Mouse (Mus musculus): ENCODE measurements at regions not wholly inside any gene's neighbourhood (a gene's known extent, or its start where the extent isn't known, plus 50 kb on each side); places are given as distances from the start of the nearest gene placed in this dataset.

- no peak for DNase-seq (ENCODE audit: extremely low spot score)
These were observed 197.9 kb upstream of the Cep162 start for GRCm38 (mm10) chr9:87453261-87453660.

- no peak for DNase-seq (ENCODE audit: extremely low spot score)
These were observed 197.2 kb upstream of the Cep162 start for GRCm38 (mm10) chr9:87452571-87452970.

GRCm38 (mm10) chr9:87443467-87444235, 188.3 kb upstream of the Cep162 start:
- DNase-seq (ENCODE audit: extremely low spot score) = peak; percentile 64

GRCm38 (mm10) chr9:87432072-87432471, 176.7 kb upstream of the Cep162 start:
- no peak for DNase-seq (ENCODE audit: extremely low spot score)

- DNase-seq (ENCODE audit: extremely low spot score) = no peak
These were observed 176.2 kb upstream of the Cep162 start for GRCm38 (mm10) chr9:87431523-87431922.

GRCm38 (mm10) chr9:87425201-87425600, 169.9 kb upstream of the Cep162 start:
- no peak for DNase-seq (ENCODE audit: extremely low spot score)

GRCm38 (mm10) chr9:87421175-87421574, 165.8 kb upstream of the Cep162 start:
- no peak for DNase-seq (ENCODE audit: extremely low spot score)

- DNase-seq (ENCODE audit: extremely low spot score) = peak; percentile 62
These were observed 164.0 kb upstream of the Cep162 start for GRCm38 (mm10) chr9:87419376-87419775.

- no peak for DNase-seq (ENCODE audit: extremely low spot score)
These were observed 157.6 kb upstream of the Cep162 start for GRCm38 (mm10) chr9:87412894-87413293.

GRCm38 (mm10) chr9:87411044-87411443, 155.7 kb upstream of the Cep162 start:
- DNase-seq (ENCODE audit: extremely low spot score) = no peak

- DNase-seq (ENCODE audit: extremely low spot score) = no peak
These were observed 154.4 kb upstream of the Cep162 start for GRCm38 (mm10) chr9:87409736-87410135.

GRCm38 (mm10) chr9:87408805-87409204, 153.5 kb upstream of the Cep162 start:
- DNase-seq (ENCODE audit: extremely low spot score) = no peak

GRCm38 (mm10) chr9:87406476-87406875, 151.1 kb upstream of the Cep162 start:
- no peak for DNase-seq (ENCODE audit: extremely low spot score)

- no peak for DNase-seq (ENCODE audit: extremely low spot score)
These were observed 149.9 kb upstream of the Cep162 start for GRCm38 (mm10) chr9:87405115-87405720.

- no peak for DNase-seq (ENCODE audit: extremely low spot score)
These were observed 146.7 kb upstream of the Cep162 start for GRCm38 (mm10) chr9:87402010-87402409.

- DNase-seq (ENCODE audit: extremely low spot score) = no peak
These were observed 132.2 kb upstream of the Cep162 start for GRCm38 (mm10) chr9:87387516-87387915.

GRCm38 (mm10) chr9:87383513-87383912, 128.2 kb upstream of the Cep162 start:
- DNase-seq (ENCODE audit: extremely low spot score) = no peak

- DNase-seq (ENCODE audit: extremely low spot score) = no peak
These were observed 122.6 kb upstream of the Cep162 start for GRCm38 (mm10) chr9:87377921-87378320.

- no peak for DNase-seq (ENCODE audit: extremely low spot score)
These were observed 121.5 kb upstream of the Cep162 start for GRCm38 (mm10) chr9:87376731-87377310.

- no peak for DNase-seq (ENCODE audit: extremely low spot score)
These were observed 117.0 kb upstream of the Cep162 start for GRCm38 (mm10) chr9:87372251-87372905.

GRCm38 (mm10) chr9:87369059-87369458, 113.7 kb upstream of the Cep162 start:
- peak; percentile 24 for DNase-seq (ENCODE audit: extremely low spot score)

GRCm38 (mm10) chr9:87347008-87347407, 91.7 kb upstream of the Cep162 start:
- no peak for DNase-seq (ENCODE audit: extremely low spot score)
